Mouse (Mus musculus) G1E (cell line): Measurements from ENCODE around the gene Lrrc29.

Source experiments
- CTCF ChIP-seq: IDR thresholded peaks from 2 replicates; pipeline ENCODE4 v1.5.1; 2012; ENCODE audit warnings: low read depth, low read length, inconsistent platforms, mixed read lengths
- GATA1 ChIP-seq: IDR thresholded peaks from 2 replicates; pipeline ENCODE4 v1.6.1; 2012; ENCODE audit warnings: borderline replicate concordance, low read length, inconsistent platforms, mixed read lengths
- TAL1 ChIP-seq: conservative IDR thresholded peaks from 2 replicates; pipeline ENCODE4 v1.6.1; 2012; ENCODE audit warnings: low read depth, low read length, inconsistent platforms, mixed read lengths

GRCm38 (mm10) chr8:105325641-105326093, 411 bp downstream of the Lrrc29 start:
- TF ChIP-seq GATA1 (no peak), CTCF (no peak), TAL1 (no peak)
